ENCODE assay signal across 16 mouse cellular contexts in the genomic region with DNA sequence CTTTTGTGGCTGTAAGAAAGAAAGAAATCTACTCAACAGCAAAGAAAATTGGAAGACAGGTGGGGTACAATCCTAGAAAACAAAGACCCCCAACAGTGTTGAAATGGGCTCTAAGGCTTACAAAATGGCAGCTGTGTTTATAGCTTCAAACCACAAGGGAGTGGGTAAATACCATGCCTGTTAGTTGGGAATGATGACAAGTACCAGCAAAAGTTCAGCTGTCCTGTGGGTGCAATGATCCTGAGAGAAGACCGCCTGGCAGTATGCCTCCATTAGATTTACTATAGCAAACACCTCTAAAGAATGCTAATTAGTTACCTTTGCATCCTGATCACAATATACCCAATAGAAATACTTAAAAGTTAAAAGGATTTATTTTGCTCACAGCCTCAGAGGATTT. TPM values are rescaled to one million over a fixed set of nuclear protein-coding genes. Genes with fewer than 3 reads are reported as not detected.
"Had no signal": no experiment of that assay in that cellular context is flagged by ENCODE, and none has a peak within 500 bp of the region (broad histone marks: within the 10 kb centered on the region; RNA-seq: fewer than 3 reads in every experiment).

No protein-coding gene starts in this region.

- H3K4me2 ChIP-seq: neural tube, embryonic 12.5 days; neural tube, embryonic 13.5 days; neural tube, embryonic 15.5 days; stomach, embryonic 15.5 days had no signal

- H3K27me3 ChIP-seq: neural tube, embryonic 12.5 days; neural tube, embryonic 13.5 days; neural tube, embryonic 15.5 days; stomach, embryonic 15.5 days had no signal

- H3K4me3 ChIP-seq: neural tube, embryonic 12.5 days; neural tube, embryonic 13.5 days; neural tube, embryonic 15.5 days; stomach, embryonic 15.5 days had no signal

- DNase-seq: retina, postnatal 1 day; right cerebral cortex, postnatal 14 days; right cerebral cortex, postnatal 25 days; right cerebral cortex, postnatal 4 days; spleen, adult 18-20 months; thymus, adult 18-20 months; thymus, adult 2 months; thymus, postnatal 14 days; thymus, postnatal 25 days; thymus, postnatal 36 days; thymus, postnatal 4 days had no signal

- H3K36me3 ChIP-seq: neural tube, embryonic 12.5 days; neural tube, embryonic 13.5 days; neural tube, embryonic 15.5 days; stomach, embryonic 15.5 days had no signal

RNA-seq across cellular contexts. Expression of a gene that starts 27.3 kb away (rescaled TPM):
- polyA plus RNA-seq: neural tube, embryonic 14.5 days had no signal
